Mouse (Mus musculus): ENCODE results near the gene Myom1. TPM values are rescaled to one million over a fixed set of nuclear protein-coding genes. Genes with fewer than 3 reads are reported as not detected.

Gene Myom1
- polyA plus RNA-seq, 1 experiment from 2014 or later: 1.9 TPM

GRCm38 (mm10) chr17:71053134-71053708, 50.8 kb downstream of the Myom1 start:
- Histone ChIP-seq H3K9ac (no peak overlapping the region), H3K36me3 (no peaks in the 10 kb centered on the region), H3K4me3 (no peak overlapping the region), H3K4me2 (replicated peaks) (no peak overlapping the region), H3K4me1 (no peaks in the 10 kb centered on the region), H3K9me3 (replicated peaks) (no peaks in the 10 kb centered on the region), H3K27ac (no peak overlapping the region), H3K27me3 (no peaks in the 10 kb centered on the region)
- ATAC-seq (ENCODE audit: low FRiP score): no peak
- 88% methylated on average over 6 of the region's 6 CpGs for WGBS

GRCm38 (mm10) chr17:71055203-71055894, 52.9 kb downstream of the Myom1 start:
- no peak overlapping the region for H3K4me3 ChIP-seq
- WGBS: 89% methylated on average over 8 of the region's 8 CpGs
- no peak for ATAC-seq (ENCODE audit: low FRiP score)

GRCm38 (mm10) chr17:71056405-71056804, 54.0 kb downstream of the Myom1 start:
- 67% methylated on average over 7 of the region's 7 CpGs for WGBS

More at GRCm38 (mm10) chr17:71055203-71055894, 52.9 kb downstream of the Myom1 start:
- no peaks in the 10 kb centered on the region for H3K4me1 ChIP-seq
- H3K9me3 ChIP-seq (replicated peaks): no peaks in the 10 kb centered on the region
- no peak overlapping the region for H3K27ac ChIP-seq
- H3K4me2 ChIP-seq (replicated peaks): no peak overlapping the region
- no peaks in the 10 kb centered on the region for H3K36me3 ChIP-seq
- H3K27me3 ChIP-seq: no peaks in the 10 kb centered on the region
- H3K9ac ChIP-seq: no peak overlapping the region

GRCm38 (mm10) chr17:71057758-71058157, 55.3 kb downstream of the Myom1 start:
- H3K4me3 ChIP-seq: no peak overlapping the region
- no peaks in the 10 kb centered on the region for H3K9me3 ChIP-seq (replicated peaks)
- no peaks in the 10 kb centered on the region for H3K36me3 ChIP-seq
- no peak overlapping the region for H3K4me2 ChIP-seq (replicated peaks)
- H3K27me3 ChIP-seq: no peaks in the 10 kb centered on the region
- no peak for ATAC-seq (ENCODE audit: low FRiP score)
- 76% methylated on average over 3 of the region's 3 CpGs for WGBS
- H3K27ac ChIP-seq: no peak overlapping the region
- no peak overlapping the region for H3K9ac ChIP-seq
- no peaks in the 10 kb centered on the region for H3K4me1 ChIP-seq

More at GRCm38 (mm10) chr17:71056405-71056804, 54.0 kb downstream of the Myom1 start:
- Histone ChIP-seq H3K4me2 (replicated peaks) (no peak overlapping the region), H3K9ac (no peak overlapping the region), H3K27me3 (no peaks in the 10 kb centered on the region), H3K9me3 (replicated peaks) (no peaks in the 10 kb centered on the region), H3K4me1 (no peaks in the 10 kb centered on the region), H3K36me3 (no peaks in the 10 kb centered on the region), H3K4me3 (no peak overlapping the region), H3K27ac (no peak overlapping the region)
- ATAC-seq (ENCODE audit: low FRiP score): no peak

GRCm38 (mm10) chr17:71059213-71059612, 56.8 kb downstream of the Myom1 start:
- Histone ChIP-seq H3K4me1 (no peaks in the 10 kb centered on the region), H3K9ac (no peak overlapping the region), H3K36me3 (no peaks in the 10 kb centered on the region), H3K9me3 (replicated peaks) (no peaks in the 10 kb centered on the region), H3K27ac (no peak overlapping the region), H3K27me3 (no peaks in the 10 kb centered on the region), H3K4me2 (replicated peaks) (no peak overlapping the region), H3K4me3 (no peak overlapping the region)
- ATAC-seq (ENCODE audit: low FRiP score): no peak
- 80% methylated on average over 3 of the region's 3 CpGs for WGBS

GRCm38 (mm10) chr17:71062049-71062560, 59.7 kb downstream of the Myom1 start:
- no peak overlapping the region for H3K4me2 ChIP-seq (replicated peaks)
- no peak for ATAC-seq (ENCODE audit: low FRiP score)
- H3K4me3 ChIP-seq: no peak overlapping the region
- no peaks in the 10 kb centered on the region for H3K27me3 ChIP-seq
- no peaks in the 10 kb centered on the region for H3K36me3 ChIP-seq
- 56% methylated on average over 5 of the region's 5 CpGs for WGBS
- no peaks in the 10 kb centered on the region for H3K9me3 ChIP-seq (replicated peaks)
- no peak overlapping the region for H3K27ac ChIP-seq
- no peak overlapping the region for H3K9ac ChIP-seq
- H3K4me1 ChIP-seq: no peaks in the 10 kb centered on the region

- Histone ChIP-seq H3K27ac (no peak overlapping the region), H3K4me2 (replicated peaks) (no peak overlapping the region), H3K36me3 (no peaks in the 10 kb centered on the region), H3K27me3 (no peaks in the 10 kb centered on the region), H3K9ac (no peak overlapping the region), H3K4me3 (no peak overlapping the region), H3K9me3 (replicated peaks) (no peaks in the 10 kb centered on the region), H3K4me1 (no peaks in the 10 kb centered on the region)
- WGBS: 69% methylated on average over 13 of the region's 13 CpGs
- no peak for ATAC-seq (ENCODE audit: low FRiP score)
These were observed 60.6 kb downstream of the Myom1 start for GRCm38 (mm10) chr17:71062870-71063602.

- Histone ChIP-seq H3K9me3 (replicated peaks) (no peaks in the 10 kb centered on the region), H3K27ac (no peak overlapping the region), H3K36me3 (no peaks in the 10 kb centered on the region), H3K27me3 (no peaks in the 10 kb centered on the region), H3K4me1 (no peaks in the 10 kb centered on the region), H3K9ac (no peak overlapping the region), H3K4me3 (no peak overlapping the region), H3K4me2 (replicated peaks) (no peak overlapping the region)
- WGBS: 63% methylated on average over 7 of the region's 7 CpGs
- no peak for ATAC-seq (ENCODE audit: low FRiP score)
These were observed 62.1 kb downstream of the Myom1 start for GRCm38 (mm10) chr17:71064463-71065014.

- H3K27ac ChIP-seq: no peak overlapping the region
- no peaks in the 10 kb centered on the region for H3K36me3 ChIP-seq
- ATAC-seq (ENCODE audit: low FRiP score): no peak
- no peak overlapping the region for H3K4me2 ChIP-seq (replicated peaks)
- no peaks in the 10 kb centered on the region for H3K27me3 ChIP-seq
- H3K4me3 ChIP-seq: no peak overlapping the region
- H3K9ac ChIP-seq: no peak overlapping the region
- H3K9me3 ChIP-seq (replicated peaks): no peaks in the 10 kb centered on the region
- 78% methylated on average over 6 of the region's 6 CpGs for WGBS
- H3K4me1 ChIP-seq: no peaks in the 10 kb centered on the region
These were observed 62.7 kb downstream of the Myom1 start for GRCm38 (mm10) chr17:71065127-71065526.

- Histone ChIP-seq H3K27me3 (no peaks in the 10 kb centered on the region), H3K9ac (no peak overlapping the region), H3K9me3 (replicated peaks) (no peaks in the 10 kb centered on the region), H3K27ac (no peak overlapping the region), H3K36me3 (no peaks in the 10 kb centered on the region), H3K4me3 (no peak overlapping the region), H3K4me2 (replicated peaks) (no peak overlapping the region), H3K4me1 (no peaks in the 10 kb centered on the region)
- WGBS: 67% methylated on average over 9 of the region's 9 CpGs
- no peak for ATAC-seq (ENCODE audit: low FRiP score)
These were observed 66.7 kb downstream of the Myom1 start for GRCm38 (mm10) chr17:71069176-71069575.

GRCm38 (mm10) chr17:71071958-71072357, 69.5 kb downstream of the Myom1 start:
- Histone ChIP-seq H3K27ac (no peak overlapping the region), H3K9me3 (replicated peaks) (no peaks in the 10 kb centered on the region), H3K4me3 (no peak overlapping the region), H3K4me1 (no peaks in the 10 kb centered on the region), H3K36me3 (no peaks in the 10 kb centered on the region), H3K9ac (no peak overlapping the region), H3K4me2 (replicated peaks) (no peak overlapping the region), H3K27me3 (no peaks in the 10 kb centered on the region)
- WGBS: 92% methylated on average over 10 of the region's 10 CpGs
- ATAC-seq (ENCODE audit: low FRiP score): no peak

GRCm38 (mm10) chr17:71074386-71074785, 72.0 kb downstream of the Myom1 start:
- no peak for ATAC-seq (ENCODE audit: low FRiP score)
- Histone ChIP-seq H3K4me2 (replicated peaks) (no peak overlapping the region), H3K9me3 (replicated peaks) (no peaks in the 10 kb centered on the region), H3K4me1 (no peaks in the 10 kb centered on the region), H3K27ac (no peak overlapping the region), H3K36me3 (no peaks in the 10 kb centered on the region), H3K4me3 (no peak overlapping the region), H3K9ac (no peak overlapping the region), H3K27me3 (no peaks in the 10 kb centered on the region)
- WGBS: 59% methylated on average over 4 of the region's 4 CpGs
